Mouse (Mus musculus) kidney, postnatal 4 days (tissue): Measurements from ENCODE around the gene Hivep3.

Experiments
- DNase-seq, 2 experiments: peaks; one replicate each; pipeline ENCODE4 v3.0.0; 2021; ENCODE audit warnings: mixed read lengths in 2 of 2

Gene Hivep3

DNA sequence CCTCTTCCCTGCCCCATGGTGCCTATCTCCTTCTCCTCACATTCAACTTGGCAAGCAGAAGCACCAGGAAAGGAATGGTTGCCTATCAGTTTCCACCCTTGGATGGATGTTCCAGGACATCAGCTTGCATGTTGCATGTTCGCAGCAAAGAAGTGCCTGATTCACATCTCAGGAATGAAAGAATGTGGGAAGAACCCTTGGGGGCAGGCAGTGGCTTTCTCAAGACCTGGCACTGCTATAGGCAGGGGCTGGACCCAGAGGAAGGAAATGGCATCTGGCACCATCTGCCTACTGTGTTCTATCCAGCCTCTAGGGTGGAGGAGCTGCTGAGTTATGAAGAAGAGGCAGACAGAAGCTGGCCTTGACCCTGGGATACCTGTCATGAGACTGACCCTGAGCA is 296.4 kb downstream of the Hivep3 start:
- DNase-seq, result no peak

DNA sequence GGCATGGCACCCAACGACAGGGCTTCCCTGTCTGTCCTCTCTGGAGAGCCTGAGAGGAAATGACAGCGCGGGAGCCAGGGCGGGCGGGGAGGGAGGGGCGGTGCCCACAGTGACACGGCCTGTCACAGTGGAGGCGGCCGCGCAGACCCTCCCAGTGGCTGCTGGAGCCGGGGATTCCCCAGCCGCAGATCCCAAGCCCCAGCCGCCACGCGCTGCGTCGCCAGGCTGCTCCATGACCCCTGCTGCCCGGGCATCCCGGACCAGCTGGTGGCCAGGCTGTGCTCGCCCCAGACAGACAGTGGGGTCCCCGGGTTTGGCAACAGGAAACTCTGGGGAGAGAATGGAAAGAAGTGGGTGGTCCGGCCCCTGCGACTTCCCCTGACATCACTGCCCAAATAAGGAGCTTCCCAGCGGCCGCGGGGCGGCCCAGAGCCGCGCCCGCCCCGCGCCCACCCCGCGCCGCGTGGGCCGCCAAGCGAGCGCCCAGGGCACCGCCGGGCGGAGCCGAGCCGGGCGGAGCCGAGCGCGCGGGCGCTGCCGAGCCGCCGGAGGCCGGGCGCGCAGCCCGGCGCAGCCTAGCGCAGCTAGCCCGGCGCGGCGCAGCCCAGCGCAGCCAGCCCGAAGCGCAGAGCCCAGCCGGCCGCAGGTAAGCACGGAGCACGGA is 298.9 kb downstream of the Hivep3 start:
- DNase-seq, result peak; percentile 55 to 70

- DNase-seq, result no peak
These were observed 299.4 kb downstream of the Hivep3 start for GRCm38 (mm10) chr4:120032984-120033355.

- no peak for DNase-seq
These were observed 302.7 kb downstream of the Hivep3 start for GRCm38 (mm10) chr4:120036294-120036693.

- DNase-seq, result no peak
These were observed 303.4 kb downstream of the Hivep3 start for GRCm38 (mm10) chr4:120037007-120037406.

DNA sequence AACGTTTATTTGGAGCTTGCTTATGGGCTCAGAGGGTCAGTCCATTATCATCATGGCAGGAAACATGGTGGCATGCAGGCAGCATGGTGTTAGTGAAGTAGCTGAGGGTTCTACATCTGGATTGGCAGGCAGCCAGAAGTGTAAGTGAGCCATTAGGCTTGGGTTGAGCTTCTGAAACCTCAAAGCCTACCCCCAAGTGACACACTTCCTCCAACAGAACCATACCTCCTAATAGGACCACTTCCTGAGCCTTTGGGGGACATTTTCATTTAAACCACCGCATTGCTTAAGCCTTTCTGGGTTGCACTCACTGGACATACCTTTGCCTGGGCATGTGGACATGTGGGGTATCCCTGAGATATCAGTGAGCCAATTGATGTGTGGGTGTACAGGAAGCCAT is 307.9 kb downstream of the Hivep3 start:
- DNase-seq, result no peak

- no peak for DNase-seq
These were observed 308.9 kb downstream of the Hivep3 start for GRCm38 (mm10) chr4:120042480-120042879.

DNA sequence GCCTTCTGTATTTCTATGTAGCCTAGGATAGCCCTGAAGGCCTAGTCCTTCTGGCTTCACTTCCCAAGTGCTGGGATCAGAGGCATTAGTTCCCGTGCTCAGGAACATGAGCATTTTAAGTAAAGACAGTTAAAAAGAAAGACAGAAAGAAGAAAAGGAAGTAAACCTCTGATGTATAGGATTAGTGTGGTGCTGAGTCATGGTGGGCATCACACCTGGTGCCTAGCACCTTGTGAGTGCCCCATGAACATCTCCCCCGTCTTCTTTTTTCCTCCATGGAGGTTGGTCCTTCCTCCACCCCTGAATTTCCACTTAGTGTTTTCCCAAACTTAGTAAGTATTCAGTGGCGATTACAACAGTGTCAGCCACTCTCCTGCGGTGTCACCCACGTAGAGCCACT is 311.0 kb downstream of the Hivep3 start:
- no peak for DNase-seq

- no peak for DNase-seq
These were observed 311.6 kb downstream of the Hivep3 start for GRCm38 (mm10) chr4:120045131-120045537.

- no peak for DNase-seq
These were observed 312.3 kb downstream of the Hivep3 start for GRCm38 (mm10) chr4:120045871-120046270.

GRCm38 (mm10) chr4:120047060-120047459 is 313.5 kb downstream of the Hivep3 start:
- DNase-seq, result no peak

DNA sequence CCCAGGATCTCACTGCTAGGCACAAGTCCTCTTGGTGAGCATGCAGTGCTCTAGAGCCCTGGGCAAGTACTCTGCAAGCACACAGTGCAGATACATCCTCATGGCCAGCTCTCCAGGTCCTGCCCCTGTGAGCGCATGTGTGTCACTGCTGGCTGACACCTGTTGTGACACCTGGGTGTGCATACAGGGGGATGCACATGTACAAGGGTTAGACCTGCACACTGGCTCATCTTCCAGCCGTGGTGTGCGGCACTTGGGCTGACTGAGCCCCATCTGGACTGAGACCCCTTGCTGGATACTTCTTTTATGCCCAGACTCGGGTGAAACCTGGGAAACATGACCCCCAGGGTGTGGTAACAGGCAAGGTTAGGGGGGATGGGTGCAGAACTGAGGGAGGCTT is 314.7 kb downstream of the Hivep3 start:
- no peak for DNase-seq

- no peak for DNase-seq
These were observed 316.3 kb downstream of the Hivep3 start for GRCm38 (mm10) chr4:120049857-120050256.

DNA sequence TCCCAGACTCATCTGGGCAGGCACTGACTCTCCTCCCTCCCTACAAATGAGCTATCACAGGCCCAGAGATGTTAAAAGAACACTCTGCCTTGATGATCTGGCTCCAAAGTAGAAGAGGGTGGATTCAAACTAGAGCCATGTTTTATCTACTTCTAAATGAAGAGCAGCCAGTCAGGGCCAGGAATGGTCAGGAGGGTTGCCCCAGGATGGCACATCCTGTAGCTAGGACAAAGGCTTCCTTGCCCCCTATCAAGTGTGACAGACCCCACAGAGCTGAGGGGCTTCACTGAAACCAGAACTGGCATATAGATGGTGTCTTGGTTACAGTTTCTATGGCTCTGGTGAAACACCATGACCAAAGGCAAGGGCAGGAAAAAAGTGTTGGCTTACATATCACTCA is 318.9 kb downstream of the Hivep3 start:
- DNase-seq, result no peak

DNA sequence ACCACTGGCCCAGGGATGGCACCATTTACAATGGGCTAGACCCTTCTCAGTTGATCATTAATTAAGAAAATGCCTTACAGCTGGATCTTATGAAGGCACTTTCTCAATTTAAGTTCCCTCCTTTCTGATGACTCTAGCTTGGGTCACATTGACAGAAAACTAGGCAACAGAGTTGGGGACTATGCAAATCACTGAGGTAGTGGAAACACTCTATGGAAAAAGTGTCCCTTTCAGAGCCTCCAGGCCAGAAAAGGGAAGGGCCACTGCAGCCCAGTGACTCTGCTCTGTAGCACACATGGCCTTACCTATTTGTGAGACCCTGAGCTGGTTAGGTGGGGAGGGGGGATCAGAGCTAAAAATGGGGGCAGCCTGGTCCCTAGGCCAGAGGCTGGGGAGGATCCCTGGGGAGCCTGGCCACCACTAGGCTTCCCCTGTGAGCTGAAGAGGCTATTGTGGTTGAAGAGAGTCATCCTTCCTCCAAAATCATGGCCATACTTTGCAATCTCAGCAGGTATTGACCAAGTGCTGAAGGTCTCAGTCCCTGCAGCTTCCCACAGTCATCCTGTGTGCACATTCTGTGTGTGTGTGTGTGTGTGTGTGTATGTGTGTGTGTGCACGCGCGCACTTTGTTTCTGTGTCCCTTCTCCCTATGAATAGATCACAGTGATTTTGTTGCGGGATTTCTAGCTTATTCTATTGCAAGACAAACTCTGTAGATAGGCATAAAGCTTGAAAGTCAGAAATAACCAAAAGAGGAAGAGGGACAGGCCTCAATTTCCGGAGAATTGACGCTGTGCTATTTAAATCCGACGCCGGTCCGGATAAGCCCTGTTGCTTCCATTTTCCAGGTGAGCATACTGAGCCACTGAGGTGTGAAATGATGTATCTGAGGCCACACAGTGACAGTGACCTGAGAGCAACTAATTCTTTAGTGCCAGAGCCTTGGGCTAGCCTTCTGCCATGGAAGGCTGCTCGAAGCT is 319.7 kb downstream of the Hivep3 start:
- no peak for DNase-seq

DNA sequence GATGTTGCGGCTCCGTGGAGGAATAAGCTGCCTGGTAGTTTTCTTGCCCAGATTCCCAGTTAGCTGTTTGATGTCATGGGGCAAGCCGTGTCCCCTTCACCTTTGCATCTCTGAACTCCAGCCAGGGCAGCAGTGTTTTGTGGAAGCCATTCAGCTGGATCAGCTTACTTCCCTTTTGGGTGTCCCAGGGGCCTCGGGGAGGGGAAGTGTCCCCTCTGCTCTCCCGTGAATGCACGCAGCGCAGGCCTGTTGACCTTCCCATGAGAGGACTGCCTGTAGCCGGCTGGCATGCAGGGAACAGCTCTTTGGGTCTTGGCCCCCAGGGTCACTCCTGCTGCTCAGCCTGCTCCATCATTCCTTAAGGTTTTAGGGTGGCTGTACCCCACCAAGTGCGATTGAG is 320.6 kb downstream of the Hivep3 start:
- peak in 1 of 2 experiments; percentile 10 for DNase-seq

DNA sequence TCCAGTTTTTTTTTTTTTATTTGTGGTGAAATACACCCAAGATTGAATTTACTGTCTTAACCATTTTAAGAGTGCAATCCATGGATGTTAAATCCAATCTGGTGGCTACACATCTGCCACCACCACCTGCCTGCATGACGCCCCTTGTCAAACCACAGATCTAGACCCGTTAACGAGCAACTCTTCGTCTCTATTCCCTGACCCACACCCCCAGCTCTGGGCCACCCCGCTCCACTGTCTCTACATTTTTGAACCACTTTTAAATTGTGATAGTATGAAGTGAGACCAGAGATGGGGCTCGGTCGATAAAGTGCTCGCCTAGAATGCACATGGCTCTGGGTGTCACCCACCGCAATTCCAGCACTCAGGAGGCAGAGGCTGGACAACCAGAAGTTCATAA is 322.9 kb downstream of the Hivep3 start:
- DNase-seq, result no peak

GRCm38 (mm10) chr4:120057529-120057928 is 323.9 kb downstream of the Hivep3 start:
- DNase-seq, result no peak

GRCm38 (mm10) chr4:120058157-120058556 is 324.6 kb downstream of the Hivep3 start:
- no peak for DNase-seq

DNA sequence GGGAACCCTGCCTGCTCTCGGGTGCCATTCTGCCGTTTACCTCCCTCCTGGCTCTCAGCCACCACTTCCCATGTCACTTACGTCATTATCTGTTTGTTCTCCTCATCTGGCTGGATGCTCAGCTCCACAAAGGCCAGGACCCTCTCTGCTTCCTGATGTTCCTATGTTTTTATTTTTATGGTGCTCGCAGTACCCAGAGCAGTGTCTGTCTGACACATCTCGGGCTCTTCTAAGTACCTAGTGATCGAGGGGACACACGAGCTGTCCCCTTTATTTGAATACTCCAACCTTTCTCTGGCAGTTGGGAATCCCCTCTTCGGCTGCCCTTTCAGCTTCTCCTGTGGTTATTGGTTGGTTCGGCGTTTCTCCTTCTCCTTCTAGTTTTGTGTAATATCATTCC is 325.2 kb downstream of the Hivep3 start:
- DNase-seq, result no peak

GRCm38 (mm10) chr4:120061727-120062126 is 328.1 kb downstream of the Hivep3 start:
- DNase-seq, result no peak

DNA sequence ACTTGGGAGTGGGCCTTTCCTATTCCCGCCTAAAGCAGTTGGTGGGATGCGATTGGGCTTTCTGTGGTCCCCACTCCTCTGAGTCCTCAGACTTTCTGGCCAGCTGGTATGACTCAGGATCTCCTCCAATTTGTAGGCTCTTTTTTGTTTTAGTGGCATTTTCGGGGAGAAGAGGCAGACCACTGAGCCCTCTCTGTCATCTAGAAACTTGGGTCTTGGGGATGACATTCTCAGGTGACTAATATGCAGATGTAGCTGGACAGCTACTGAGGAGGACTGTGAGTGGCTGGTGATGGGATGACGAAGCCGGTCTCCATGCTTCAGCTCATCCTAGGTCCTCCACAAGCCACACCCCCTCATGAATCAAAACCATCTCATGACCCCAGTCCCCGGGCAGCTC is 328.6 kb downstream of the Hivep3 start:
- DNase-seq, result no peak

- no peak for DNase-seq
These were observed 329.2 kb downstream of the Hivep3 start for GRCm38 (mm10) chr4:120062754-120063153.
